Mouse (Mus musculus) midbrain, embryonic 10.5 days (tissue): ENCODE results near the gene Rad23b. TPM values are rescaled to one million over a fixed set of nuclear protein-coding genes. Genes with fewer than 3 reads are reported as not detected.

Experiments used
- DNase-seq: peaks from one replicate; pipeline ENCODE4 v3.0.0-alpha.2; 2017; ENCODE audit warnings: low spot score
- H3K27ac ChIP-seq: fragments of 300-500 bp; sonication (generic); replicated peaks from 2 replicates; pipeline ENCODE4 v1.5.1; 2016; ENCODE audit warnings: mild to moderate bottlenecking
- H3K27me3 ChIP-seq: fragments of 300-500 bp; sonication (generic); 2 replicates; pipeline ENCODE4 v1.6.1; 2016; ENCODE audit warnings: low read depth, mild to moderate bottlenecking; ENCODE audit not compliant: poor library complexity, severe bottlenecking
- H3K36me3 ChIP-seq: fragments of 300-500 bp; sonication (generic); 2 replicates; pipeline ENCODE4 v1.6.1; 2016; ENCODE audit warnings: mild to moderate bottlenecking, moderate library complexity
- H3K4me1 ChIP-seq: fragments of 300-500 bp; sonication (generic); 2 replicates; pipeline ENCODE4 v1.6.1; 2016
- H3K4me3 ChIP-seq: fragments of 300-500 bp; sonication (generic); 2 replicates; pipeline ENCODE4 v1.5.1; 2016; ENCODE audit warnings: mild to moderate bottlenecking, moderate library complexity
- H3K9me3 ChIP-seq: fragments of 300-500 bp; sonication (generic); replicated peaks from 2 replicates; pipeline ENCODE4 v1.6.1; 2016; ENCODE audit warnings: mild to moderate bottlenecking
- WGBS: fragments of 180-500 bp; shearing (Covaris S2); methylation state at CpG from one replicate; pipeline ENCODE4 v1.1.7; 2016; 5-methylcytosine and 5-hydroxymethylcytosine counted together
- polyA plus RNA-seq: library from polyadenylated mRNA; unstranded; fragments of >200 nt; fragmentation: Nextera tagmentation; extraction: Ambion mirVana; gene quantifications from 2 replicates; pipeline ENCODE4 v1.2.1, GENCODE M21; 2016

The Rad23b gene
- polyA plus RNA-seq, 1 experiment from 2014 or later: 91.4 TPM

GRCm38 (mm10) chr4:55339388-55339787 is 10.5 kb upstream of the Rad23b start:
- Histone ChIP-seq H3K27ac (no peak overlapping the region), H3K4me3 (no peak overlapping the region), H3K4me1 (no peaks in the 10 kb centered on the region), H3K36me3 (no peaks in the 10 kb centered on the region), H3K9me3 (no peaks in the 10 kb centered on the region), H3K27me3 (no peaks in the 10 kb centered on the region)
- WGBS: 83% methylated on average over 4 of the region's 4 CpGs
- DNase-seq: no peak

GRCm38 (mm10) chr4:55341797-55342196 is 8.0 kb upstream of the Rad23b start:
- H3K27me3 ChIP-seq: no peaks in the 10 kb centered on the region
- DNase-seq: no peak
- H3K4me1 ChIP-seq: no peaks in the 10 kb centered on the region
- H3K27ac ChIP-seq: no peak overlapping the region
- H3K9me3 ChIP-seq: no peaks in the 10 kb centered on the region
- 97% methylated on average over 1 of the region's 1 CpGs for WGBS
- H3K36me3 ChIP-seq: no peaks in the 10 kb centered on the region
- no peak overlapping the region for H3K4me3 ChIP-seq

- WGBS: 86% methylated on average over 5 of the region's 5 CpGs
- Histone ChIP-seq H3K36me3 (no peaks in the 10 kb centered on the region), H3K27ac (no peak overlapping the region), H3K4me1 (no peaks in the 10 kb centered on the region), H3K4me3 (no peak overlapping the region), H3K27me3 (no peaks in the 10 kb centered on the region), H3K9me3 (no peaks in the 10 kb centered on the region)
- no peak for DNase-seq
These were observed 7.2 kb upstream of the Rad23b start for GRCm38 (mm10) chr4:55342602-55343001.

GRCm38 (mm10) chr4:55343287-55343686 is 6.6 kb upstream of the Rad23b start:
- Histone ChIP-seq H3K36me3 (no peaks in the 10 kb centered on the region), H3K4me1 (peaks cover under 1% of the 10 kb centered on the region), H3K9me3 (no peaks in the 10 kb centered on the region), H3K27me3 (no peaks in the 10 kb centered on the region), H3K4me3 (no peak overlapping the region), H3K27ac (no peak overlapping the region)
- 88% methylated on average over 3 of the region's 3 CpGs for WGBS
- DNase-seq: no peak

- Histone ChIP-seq H3K36me3 (no peaks in the 10 kb centered on the region; the same call in 1 of the 2 replicates), H3K4me3 (peak overlapping the region; percentile 96), H3K4me1 (peaks cover 39% of the 10 kb centered on the region), H3K9me3 (no peaks in the 10 kb centered on the region), H3K27ac (peak overlapping the region; percentile 99), H3K27me3 (no peaks in the 10 kb centered on the region)
- DNase-seq: no peak
- 8% methylated on average over 12 of the region's 12 CpGs for WGBS
These were observed 938 bp upstream of the Rad23b start for GRCm38 (mm10) chr4:55348759-55349451.

GRCm38 (mm10) chr4:55350219-55350931 is 532 bp downstream of the Rad23b start:
- Histone ChIP-seq H3K4me3 (peak overlapping the region; percentile 96), H3K27ac (peak overlapping the region; percentile 99), H3K27me3 (no peaks in the 10 kb centered on the region), H3K4me1 (peaks cover 43% of the 10 kb centered on the region), H3K9me3 (no peaks in the 10 kb centered on the region), H3K36me3 (peaks cover 4% of the 10 kb centered on the region; the same call in 1 of the 2 replicates)
- WGBS: 0% methylated on average over 66 of the region's 66 CpGs
- DNase-seq: peak; percentile 70

- H3K27ac ChIP-seq: peak overlapping the region; percentile 99
- DNase-seq: no peak
- peaks cover 9% of the 10 kb centered on the region for H3K36me3 ChIP-seq
- 24% methylated on average over 12 of the region's 12 CpGs for WGBS
- peaks cover 43% of the 10 kb centered on the region for H3K4me1 ChIP-seq
- H3K4me3 ChIP-seq: peak overlapping the region; percentile 96
- H3K9me3 ChIP-seq: no peaks in the 10 kb centered on the region
- H3K27me3 ChIP-seq: no peaks in the 10 kb centered on the region
These were observed 1.2 kb downstream of the Rad23b start for GRCm38 (mm10) chr4:55351037-55351436.

- Histone ChIP-seq H3K27me3 (no peaks in the 10 kb centered on the region), H3K9me3 (no peaks in the 10 kb centered on the region), H3K27ac (no peak overlapping the region), H3K4me3 (peak overlapping the region; percentile 96), H3K4me1 (peaks cover 43% of the 10 kb centered on the region), H3K36me3 (peaks cover 17% of the 10 kb centered on the region)
- DNase-seq: no peak
These were observed 2.0 kb downstream of the Rad23b start for GRCm38 (mm10) chr4:55351860-55352259.

GRCm38 (mm10) chr4:55354038-55354437 is 4.2 kb downstream of the Rad23b start:
- peaks cover 35% of the 10 kb centered on the region for H3K4me1 ChIP-seq
- no peaks in the 10 kb centered on the region for H3K27me3 ChIP-seq
- H3K36me3 ChIP-seq: peaks cover 35% of the 10 kb centered on the region
- no peak overlapping the region for H3K4me3 ChIP-seq
- no peak overlapping the region for H3K27ac ChIP-seq
- H3K9me3 ChIP-seq: no peaks in the 10 kb centered on the region; the same call in 1 of the 2 replicates
- WGBS: 100% methylated on average over 1 of the region's 1 CpGs
- DNase-seq: no peak

- no peak for DNase-seq
- H3K4me3 ChIP-seq: no peak overlapping the region
- 100% methylated on average over 1 of the region's 1 CpGs for WGBS
- H3K36me3 ChIP-seq: peaks cover 53% of the 10 kb centered on the region
- H3K27me3 ChIP-seq: no peaks in the 10 kb centered on the region
- peaks cover 27% of the 10 kb centered on the region for H3K4me1 ChIP-seq
- H3K9me3 ChIP-seq: peaks cover 9% of the 10 kb centered on the region; the same call in 1 of the 2 replicates
- no peak overlapping the region for H3K27ac ChIP-seq
These were observed 6.0 kb downstream of the Rad23b start for GRCm38 (mm10) chr4:55355845-55356244.

- Histone ChIP-seq H3K9me3 (peaks cover 9% of the 10 kb centered on the region; the same call in 1 of the 2 replicates), H3K27ac (no peak overlapping the region), H3K4me3 (no peak overlapping the region), H3K36me3 (peaks cover 57% of the 10 kb centered on the region), H3K27me3 (no peaks in the 10 kb centered on the region), H3K4me1 (peaks cover 18% of the 10 kb centered on the region)
- whole genome bisulfite sequencing: 94% methylated on average over 3 of the region's 3 CpGs
- DNase-seq: no peak
These were observed 6.9 kb downstream of the Rad23b start for GRCm38 (mm10) chr4:55356726-55357125.

- Histone ChIP-seq H3K4me1 (no peaks in the 10 kb centered on the region), H3K27ac (no peak overlapping the region), H3K36me3 (peaks cover 65% of the 10 kb centered on the region), H3K27me3 (no peaks in the 10 kb centered on the region), H3K4me3 (no peak overlapping the region), H3K9me3 (peaks cover 12% of the 10 kb centered on the region; the same call in 1 of the 2 replicates)
- WGBS: 96% methylated on average over 4 of the region's 4 CpGs
- DNase-seq: no peak
These were observed 14.0 kb downstream of the Rad23b start for GRCm38 (mm10) chr4:55363866-55364265.

GRCm38 (mm10) chr4:55364374-55364773 is 14.5 kb downstream of the Rad23b start:
- 93% methylated on average over 4 of the region's 4 CpGs for WGBS
- Histone ChIP-seq H3K4me3 (no peak overlapping the region), H3K36me3 (peaks cover 65% of the 10 kb centered on the region), H3K9me3 (peaks cover 9% of the 10 kb centered on the region; the same call in 1 of the 2 replicates), H3K27ac (no peak overlapping the region), H3K27me3 (no peaks in the 10 kb centered on the region), H3K4me1 (no peaks in the 10 kb centered on the region)
- DNase-seq: no peak
